Mouse (Mus musculus) bone marrow macrophage, adult 2 months (primary cell): ENCODE measurements around the gene Il10rb. TPM values are rescaled to one million over a fixed set of nuclear protein-coding genes. Genes with fewer than 3 reads are reported as not detected.
A peak's percentile ranks its signal among the peaks of the same experiment; 100 is the strongest.

Source experiments
- H3K27ac ChIP-seq: 2 replicates; pipeline ENCODE4 v1.5.1; 2012; ENCODE audit warnings: low read depth, low read length; ENCODE audit not compliant: insufficient read depth
- H3K4me1 ChIP-seq: 2 replicates; pipeline ENCODE4 v1.6.1; 2012; ENCODE audit warnings: low read length; ENCODE audit not compliant: control insufficient read depth, insufficient read depth
- H3K4me3 ChIP-seq: 2 replicates; pipeline ENCODE4 v1.5.1; 2012; ENCODE audit warnings: mild to moderate bottlenecking, low read length, moderate library complexity; ENCODE audit not compliant: insufficient read depth
- CTCF ChIP-seq: IDR thresholded peaks from 2 replicates; pipeline ENCODE4 v1.5.1; 2012; ENCODE audit warnings: low read depth, mild to moderate bottlenecking, low read length, moderate library complexity
- POLR2A ChIP-seq: IDR thresholded peaks from 2 replicates; pipeline ENCODE4 v1.6.1; 2012; ENCODE audit warnings: mild to moderate bottlenecking, low read depth, low read length, borderline replicate concordance
- polyA plus RNA-seq: library from polyadenylated mRNA; stranded (reverse); fragments of >200 nt; gene quantifications from 2 replicates; pipeline ENCODE4 v1.2.4, GENCODE M21; 2012; ENCODE audit not compliant: missing spikeins, insufficient read depth, insufficient read length

Gene Il10rb
- polyA plus RNA-seq, 1 experiment: 345 TPM

- Histone ChIP-seq H3K4me1 (peaks cover 23% of the 10 kb centered on the region), H3K4me3 (no peak overlapping the region)
- no peak for TF ChIP-seq CTCF
- TF ChIP-seq POLR2A: no peak
Observed at GRCm38 (mm10) chr16:91446778-91447511, 41.0 kb downstream of the Il10rb start.

GRCm38 (mm10) chr16:91447512-91447900, 41.5 kb downstream of the Il10rb start:
- H3K27ac ChIP-seq: no peak overlapping the region
- peaks cover 28% of the 10 kb centered on the region for H3K4me1 ChIP-seq

More at GRCm38 (mm10) chr16:91446778-91447511, 41.0 kb downstream of the Il10rb start:
- H3K27ac ChIP-seq: no peak overlapping the region

GRCm38 (mm10) chr16:91448088-91448487, 42.1 kb downstream of the Il10rb start:
- Histone ChIP-seq H3K4me1 (peaks cover 33% of the 10 kb centered on the region), H3K4me3 (no peak overlapping the region), H3K27ac (no peak overlapping the region)
- TF ChIP-seq CTCF (no peak), POLR2A (no peak)

More at GRCm38 (mm10) chr16:91447512-91447900, 41.5 kb downstream of the Il10rb start:
- TF ChIP-seq POLR2A: no peak
- no peak for TF ChIP-seq CTCF
- H3K4me3 ChIP-seq: no peak overlapping the region

- Histone ChIP-seq H3K4me1 (peaks cover 41% of the 10 kb centered on the region), H3K4me3 (no peak overlapping the region), H3K27ac (no peak overlapping the region)
Observed at GRCm38 (mm10) chr16:91448895-91449294, 42.9 kb downstream of the Il10rb start.

GRCm38 (mm10) chr16:91450137-91451064, 44.4 kb downstream of the Il10rb start:
- peaks cover 42% of the 10 kb centered on the region for H3K4me1 ChIP-seq
- no peak overlapping the region for H3K4me3 ChIP-seq
- no peak overlapping the region for H3K27ac ChIP-seq
- TF ChIP-seq CTCF (no peak), POLR2A (no peak)

More at GRCm38 (mm10) chr16:91448895-91449294, 42.9 kb downstream of the Il10rb start:
- TF ChIP-seq POLR2A (no peak), CTCF (no peak)

- Histone ChIP-seq H3K4me3 (no peak overlapping the region), H3K4me1 (peaks cover 46% of the 10 kb centered on the region)
Observed at GRCm38 (mm10) chr16:91451949-91452348, 46.0 kb downstream of the Il10rb start.

GRCm38 (mm10) chr16:91452363-91452896, 46.5 kb downstream of the Il10rb start:
- Histone ChIP-seq H3K4me1 (peaks cover 41% of the 10 kb centered on the region), H3K27ac (peak overlapping the region; percentile 96), H3K4me3 (peak overlapping the region; percentile 11; the same call in 1 of the 2 replicates)
- TF ChIP-seq POLR2A: no peak
- TF ChIP-seq CTCF: no peak

More at GRCm38 (mm10) chr16:91451949-91452348, 46.0 kb downstream of the Il10rb start:
- peak overlapping the region; percentile 96 for H3K27ac ChIP-seq
- TF ChIP-seq CTCF (no peak), POLR2A (no peak)

GRCm38 (mm10) chr16:91455868-91456267, 49.9 kb downstream of the Il10rb start:
- no peak for TF ChIP-seq CTCF
- no peak for TF ChIP-seq POLR2A
- Histone ChIP-seq H3K4me3 (no peak overlapping the region), H3K4me1 (peaks cover 48% of the 10 kb centered on the region), H3K27ac (peak overlapping the region; percentile 84)

GRCm38 (mm10) chr16:91458301-91458746, 52.4 kb downstream of the Il10rb start:
- Histone ChIP-seq H3K27ac (no peak overlapping the region), H3K4me1 (peaks cover 36% of the 10 kb centered on the region), H3K4me3 (no peak overlapping the region)
- no peak for TF ChIP-seq CTCF
- TF ChIP-seq POLR2A: no peak
